Mouse (Mus musculus) kidney, embryonic 16.5 days (tissue): ENCODE measurements around the gene Gpr107. TPM values are rescaled to one million over a fixed set of nuclear protein-coding genes. Genes with fewer than 3 reads are reported as not detected.
"Not testable (repeated sequence)": the region's sequence is repeated elsewhere in the genome, so short reads cannot be mapped to it uniquely, and the experiment has no call there.

Experiments used
- ATAC-seq: fragments of 200-750 bp; cut with Nextera tagmentation; 2 replicates; pipeline ENCODE4 v1.8.0; 2017; ENCODE audit warnings: moderate TSS enrichment; ENCODE audit not compliant: low FRiP score, low TSS enrichment
- H3K27ac ChIP-seq: fragments of 300-500 bp; sonication (generic); 2 replicates; pipeline ENCODE4 v1.5.1; 2014; ENCODE audit warnings: low read length
- H3K27me3 ChIP-seq: fragments of 300-500 bp; sonication (generic); 2 replicates; pipeline ENCODE4 v1.6.1; 2014; ENCODE audit warnings: low read length, control low read depth, mixed read lengths; ENCODE audit not compliant: insufficient read depth
- H3K36me3 ChIP-seq: fragments of 300-500 bp; sonication (generic); 2 replicates; pipeline ENCODE4 v1.6.1; 2014; ENCODE audit warnings: low read length, control low read depth, mixed read lengths; ENCODE audit not compliant: insufficient read depth
- H3K4me1 ChIP-seq: fragments of 300-500 bp; sonication (generic); 2 replicates; pipeline ENCODE4 v1.6.1; 2014; ENCODE audit warnings: low read length, control low read depth, mixed read lengths; ENCODE audit not compliant: insufficient read depth
- H3K4me2 ChIP-seq: fragments of 300-500 bp; sonication (generic); replicated peaks from 2 replicates; pipeline ENCODE4 v1.6.1; 2014; ENCODE audit warnings: low read depth, low read length
- H3K4me3 ChIP-seq: fragments of 300-500 bp; sonication (generic); 2 replicates; pipeline ENCODE4 v1.5.1; 2014; ENCODE audit warnings: mild to moderate bottlenecking, low read length
- H3K9ac ChIP-seq: fragments of 300-500 bp; sonication (generic); replicated peaks from 2 replicates; pipeline ENCODE4 v1.6.1; 2014; ENCODE audit warnings: low read length
- H3K9me3 ChIP-seq: fragments of 300-500 bp; sonication (generic); 2 replicates; pipeline ENCODE4 v1.6.1; 2016; ENCODE audit warnings: low read length, control low read depth
- WGBS: fragments of 180-500 bp; shearing (Covaris S2); extraction: QIAGEN DNeasy Blood & Tissue Kit; methylation state at CpG from one replicate; pipeline ENCODE4 v1.1.7; 2014; 5-methylcytosine and 5-hydroxymethylcytosine counted together
- polyA plus RNA-seq: library from polyadenylated mRNA; unstranded; fragments of >200 nt; fragmentation: Nextera tagmentation; extraction: Ambion mirVana; gene quantifications from 2 replicates; pipeline ENCODE4 v1.2.1, GENCODE M21; 2015

Gene Gpr107
- polyA plus RNA-seq, 1 experiment from 2014 or later = 38.3 TPM

DNA sequence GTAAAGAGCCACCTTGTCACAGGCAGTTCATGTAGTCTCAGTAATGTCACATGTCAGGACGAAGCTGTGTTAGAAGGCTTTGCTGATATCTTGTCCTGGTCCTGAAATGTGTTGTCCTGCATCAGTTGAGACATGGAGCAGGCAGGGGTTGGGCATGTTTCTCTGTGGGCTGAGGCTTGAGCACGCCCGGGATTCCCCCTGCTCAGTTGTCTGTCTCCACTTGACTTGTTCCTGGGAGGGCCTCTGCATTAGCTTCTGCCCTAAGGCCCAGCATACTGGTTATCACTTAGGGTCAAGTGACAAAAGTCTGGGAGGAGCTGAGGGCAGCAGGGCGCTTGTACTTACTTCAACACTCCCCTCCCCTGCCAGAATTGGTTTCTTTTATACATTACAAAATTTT is 13.4 kb downstream of the Gpr107 start:
- 35% methylated on average over 4 of the region's 4 CpGs for WGBS
- H3K4me3 ChIP-seq = 0 out of 2 replicates have a peak overlapping the region, but pooled peaks have one; percentile 1
- H3K27me3 ChIP-seq = no peaks in the 10 kb centered on the region
- peak overlapping the region; percentile 93 for H3K27ac ChIP-seq
- 0 out of 2 replicates have a peak overlapping the region, but pooled peaks have one; percentile 7 for H3K4me2 ChIP-seq
- peaks cover 28% of the 10 kb centered on the region for H3K36me3 ChIP-seq
- peaks cover 34% of the 10 kb centered on the region for H3K4me1 ChIP-seq
- H3K9me3 ChIP-seq = no peaks in the 10 kb centered on the region
- H3K9ac ChIP-seq = peak overlapping the region; percentile 32; the same call in 1 of the 2 replicates
- ATAC-seq = peak; percentile 24; the same call in 1 of the 2 replicates

DNA sequence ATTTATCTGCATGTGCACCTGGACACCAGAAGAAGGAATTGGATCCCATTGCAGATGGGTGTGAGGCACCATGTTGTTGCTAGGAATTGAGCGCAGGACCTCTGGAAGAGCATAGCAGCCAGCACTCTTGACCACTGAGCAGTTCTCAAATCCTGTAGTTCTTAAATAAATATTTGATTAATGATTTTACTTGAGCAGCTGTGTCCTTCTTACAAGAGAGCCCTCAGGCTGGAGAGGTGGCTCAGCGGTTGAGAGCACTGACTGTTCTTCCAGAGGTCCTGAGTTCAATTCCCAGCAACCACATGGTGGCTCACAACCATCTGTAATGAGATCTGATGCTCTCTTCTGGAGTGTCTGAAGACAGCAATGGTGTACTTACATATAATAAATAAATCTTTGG is 15.5 kb downstream of the Gpr107 start:
- Histone ChIP-seq H3K4me1 (peaks cover 34% of the 10 kb centered on the region), H3K36me3 (peaks cover 40% of the 10 kb centered on the region)
- ATAC-seq, H3K27ac ChIP-seq, H3K9ac ChIP-seq, H3K4me2 ChIP-seq, H3K27me3 ChIP-seq, H3K9me3 ChIP-seq, H3K4me3 ChIP-seq: not testable (repeated sequence)
- WGBS = 79% methylated on average over 2 of the region's 2 CpGs

DNA sequence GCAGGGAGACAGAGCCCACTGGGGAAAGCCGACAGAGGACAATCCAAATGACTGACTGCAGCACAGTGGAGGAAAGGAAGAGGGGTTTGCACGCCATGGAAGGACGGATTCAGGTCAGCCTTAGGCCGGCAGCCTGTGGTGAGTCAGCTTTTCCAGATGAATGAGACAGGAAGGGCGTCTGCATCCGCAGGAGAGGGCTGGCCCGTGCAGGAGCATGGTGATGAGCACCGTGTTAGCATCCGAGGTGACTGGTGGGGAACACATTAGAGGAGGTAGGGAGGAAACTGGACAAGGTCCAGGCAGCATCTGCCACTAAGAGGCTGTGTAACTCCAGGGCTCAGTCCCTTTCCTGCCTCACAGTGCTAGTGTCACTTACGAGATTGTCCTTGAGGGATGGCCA is 16.9 kb downstream of the Gpr107 start:
- 0 out of 2 replicates have a peak, but pooled peaks have one; percentile 36 for ATAC-seq
- peak overlapping the region; percentile 37; the same call in 1 of the 2 replicates for H3K27ac ChIP-seq
- peaks cover 20% of the 10 kb centered on the region for H3K4me1 ChIP-seq
- no peak overlapping the region for H3K9ac ChIP-seq
- WGBS = 69% methylated on average over 10 of the region's 10 CpGs
- H3K36me3 ChIP-seq = peaks cover 54% of the 10 kb centered on the region
- no peaks in the 10 kb centered on the region for H3K27me3 ChIP-seq
- H3K4me3 ChIP-seq = no peak overlapping the region
- no peaks in the 10 kb centered on the region for H3K9me3 ChIP-seq
- H3K4me2 ChIP-seq = no peak overlapping the region

DNA sequence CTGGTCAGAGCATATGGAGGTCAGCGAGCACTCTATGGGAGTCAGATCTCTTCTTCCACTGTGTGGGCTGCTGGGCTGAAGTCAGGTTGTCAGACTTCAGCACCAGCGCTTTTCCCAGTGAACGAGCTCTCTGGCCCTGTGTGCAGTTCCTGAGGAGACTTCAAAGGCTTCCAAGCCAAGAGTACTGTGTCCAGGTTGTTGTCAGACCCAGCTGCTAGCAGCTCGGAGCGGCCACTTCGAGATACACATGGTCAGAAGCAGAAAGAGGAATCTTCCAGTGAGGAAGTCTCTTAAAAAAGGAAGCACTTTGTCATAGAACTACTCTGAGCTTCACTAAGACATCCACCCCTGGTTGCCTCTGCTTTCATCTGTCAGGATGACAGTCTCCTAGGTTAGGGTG is 18.0 kb downstream of the Gpr107 start:
- Histone ChIP-seq H3K4me2 (no peak overlapping the region), H3K27ac (0 out of 2 replicates have a peak overlapping the region, but pooled peaks have one; percentile 15), H3K36me3 (peaks cover 61% of the 10 kb centered on the region), H3K9ac (no peak overlapping the region), H3K9me3 (no peaks in the 10 kb centered on the region), H3K27me3 (no peaks in the 10 kb centered on the region), H3K4me1 (peaks cover 9% of the 10 kb centered on the region), H3K4me3 (no peak overlapping the region)
- ATAC-seq = no peak
- WGBS = 87% methylated on average over 6 of the region's 6 CpGs

DNA sequence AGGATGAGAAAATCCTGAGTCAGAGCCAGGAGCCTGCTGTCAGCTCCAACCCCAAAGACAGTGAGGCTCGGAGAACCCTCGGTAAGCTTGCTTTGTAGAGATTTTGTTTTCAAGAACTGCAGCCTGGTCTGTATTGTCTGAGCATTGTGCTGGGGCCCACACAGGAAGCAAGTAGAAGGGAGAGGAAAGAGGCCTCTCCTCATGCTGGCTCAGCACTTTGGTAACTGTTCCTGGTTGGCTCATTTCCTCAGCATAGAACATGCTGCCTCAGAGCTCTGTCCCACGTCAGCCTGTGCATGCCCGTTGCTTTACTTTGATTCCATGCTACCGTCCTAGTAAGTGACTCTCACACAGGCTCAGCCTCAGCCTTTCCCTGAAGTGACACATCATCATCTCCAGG is 19.9 kb downstream of the Gpr107 start:
- Histone ChIP-seq H3K4me1 (no peaks in the 10 kb centered on the region), H3K27me3 (no peaks in the 10 kb centered on the region), H3K4me2 (no peak overlapping the region), H3K27ac (peak overlapping the region; percentile 78), H3K9ac (no peak overlapping the region), H3K36me3 (peaks cover 76% of the 10 kb centered on the region), H3K4me3 (no peak overlapping the region), H3K9me3 (no peaks in the 10 kb centered on the region)
- peak; percentile 52 for ATAC-seq
- WGBS = 72% methylated on average over 5 of the region's 5 CpGs

DNA sequence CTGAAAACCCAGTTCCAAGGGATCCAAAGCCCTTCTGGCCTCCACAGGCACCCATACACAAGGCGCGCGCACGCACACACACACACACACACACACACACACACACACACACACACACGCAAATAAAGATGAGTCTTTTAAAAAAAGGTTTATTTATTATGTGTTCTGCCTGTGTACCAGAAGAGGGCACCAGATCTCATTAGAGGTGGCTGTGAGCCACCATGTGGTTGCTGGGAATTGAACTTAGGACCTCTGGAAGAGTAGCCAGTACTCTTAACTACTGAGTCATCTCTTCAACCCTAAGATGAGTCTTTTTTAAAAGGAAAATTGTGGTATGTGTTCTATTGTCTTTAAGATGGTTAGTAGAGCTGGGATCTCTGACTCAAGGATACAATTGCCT is 20.4 kb downstream of the Gpr107 start:
- H3K36me3 ChIP-seq = peaks cover 78% of the 10 kb centered on the region
- WGBS = 87% methylated on average over 5 of the region's 5 CpGs
- no peaks in the 10 kb centered on the region for H3K27me3 ChIP-seq
- H3K27ac ChIP-seq = peak overlapping the region; percentile 78; the same call in 1 of the 2 replicates
- H3K4me2 ChIP-seq = no peak overlapping the region
- no peak overlapping the region for H3K4me3 ChIP-seq
- H3K9me3 ChIP-seq = no peaks in the 10 kb centered on the region
- no peaks in the 10 kb centered on the region for H3K4me1 ChIP-seq
- no peak for ATAC-seq
- H3K9ac ChIP-seq = no peak overlapping the region

DNA sequence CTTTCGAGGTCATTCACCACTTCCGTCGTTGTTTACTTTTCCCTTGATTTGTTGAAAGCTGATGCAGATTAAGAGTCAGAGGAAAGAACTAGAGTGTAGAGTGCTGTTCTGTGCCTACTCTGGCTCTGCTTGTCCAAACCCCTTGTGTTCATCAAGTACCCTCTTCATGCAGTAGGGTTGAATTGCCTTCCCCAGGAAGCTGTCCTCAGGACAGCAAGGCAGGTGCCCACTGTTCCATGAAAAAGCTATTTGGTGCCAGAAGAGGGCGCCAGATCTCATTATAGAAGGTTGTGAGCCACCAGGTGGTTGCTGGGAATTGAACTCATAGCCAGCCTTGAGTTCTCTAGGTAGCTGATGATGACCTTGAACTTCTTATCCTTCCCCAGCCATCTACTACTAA is 21.2 kb downstream of the Gpr107 start:
- H3K36me3 ChIP-seq = peaks cover 85% of the 10 kb centered on the region
- no peaks in the 10 kb centered on the region for H3K9me3 ChIP-seq
- H3K4me2 ChIP-seq = no peak overlapping the region
- H3K27me3 ChIP-seq = no peaks in the 10 kb centered on the region
- ATAC-seq = no peak
- no peaks in the 10 kb centered on the region for H3K4me1 ChIP-seq
- WGBS = 75% methylated on average over 4 of the region's 4 CpGs
- H3K4me3 ChIP-seq = no peak overlapping the region
- H3K27ac ChIP-seq = no peak overlapping the region
- no peak overlapping the region for H3K9ac ChIP-seq

DNA sequence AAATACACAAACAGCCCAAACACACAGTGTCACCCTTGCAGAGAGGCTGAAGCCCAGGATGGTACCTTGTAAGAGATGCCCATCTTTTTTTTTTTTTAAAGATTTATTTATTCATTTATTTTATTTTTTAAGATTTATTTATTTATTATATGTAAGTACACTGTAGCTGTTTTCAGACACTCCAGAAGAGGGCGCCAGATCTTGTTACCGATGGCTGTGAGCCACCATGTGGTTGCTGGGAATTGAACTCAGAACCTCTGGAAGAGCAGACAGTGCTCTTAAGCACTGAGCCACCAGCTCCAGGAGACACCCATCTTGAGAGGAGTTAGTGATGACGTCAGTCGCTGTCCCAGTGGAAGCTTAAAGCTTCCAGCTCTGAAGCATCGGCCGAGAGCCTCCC is 26.5 kb downstream of the Gpr107 start:
- H3K4me1 ChIP-seq, ATAC-seq, H3K4me2 ChIP-seq, H3K27ac ChIP-seq, H3K4me3 ChIP-seq, H3K27me3 ChIP-seq, H3K9ac ChIP-seq, H3K9me3 ChIP-seq: not testable (repeated sequence)
- peaks cover 66% of the 10 kb centered on the region for H3K36me3 ChIP-seq
- WGBS = 86% methylated on average over 6 of the region's 6 CpGs

DNA sequence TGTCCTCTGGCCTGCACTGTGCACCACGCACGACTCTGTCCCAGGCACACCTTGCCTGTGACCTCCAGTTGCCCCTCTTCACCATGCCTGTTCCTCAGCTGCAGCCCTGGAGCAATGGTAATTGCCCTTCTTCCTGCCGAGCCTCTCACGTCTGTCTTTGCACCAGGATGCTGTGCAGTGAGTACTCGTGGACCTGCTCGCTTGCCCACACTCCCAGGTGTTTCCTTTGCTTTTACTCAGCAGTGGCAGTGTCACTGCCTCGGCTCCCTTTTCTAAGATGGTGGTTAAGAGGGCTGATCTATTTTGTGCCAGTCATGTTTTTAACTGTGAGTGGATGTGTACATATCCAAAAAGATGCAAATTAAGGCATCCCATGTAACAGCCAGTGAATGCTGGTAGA is 27.4 kb downstream of the Gpr107 start:
- Histone ChIP-seq H3K4me3 (no peak overlapping the region), H3K4me2 (no peak overlapping the region), H3K4me1 (0 out of 2 replicates have a peak, but pooled peaks cover 2% of the 10 kb centered on the region), H3K27me3 (no peaks in the 10 kb centered on the region), H3K27ac (no peak overlapping the region), H3K36me3 (peaks cover 63% of the 10 kb centered on the region), H3K9ac (no peak overlapping the region), H3K9me3 (no peaks in the 10 kb centered on the region)
- ATAC-seq = no peak
- WGBS = 72% methylated on average over 7 of the region's 7 CpGs

DNA sequence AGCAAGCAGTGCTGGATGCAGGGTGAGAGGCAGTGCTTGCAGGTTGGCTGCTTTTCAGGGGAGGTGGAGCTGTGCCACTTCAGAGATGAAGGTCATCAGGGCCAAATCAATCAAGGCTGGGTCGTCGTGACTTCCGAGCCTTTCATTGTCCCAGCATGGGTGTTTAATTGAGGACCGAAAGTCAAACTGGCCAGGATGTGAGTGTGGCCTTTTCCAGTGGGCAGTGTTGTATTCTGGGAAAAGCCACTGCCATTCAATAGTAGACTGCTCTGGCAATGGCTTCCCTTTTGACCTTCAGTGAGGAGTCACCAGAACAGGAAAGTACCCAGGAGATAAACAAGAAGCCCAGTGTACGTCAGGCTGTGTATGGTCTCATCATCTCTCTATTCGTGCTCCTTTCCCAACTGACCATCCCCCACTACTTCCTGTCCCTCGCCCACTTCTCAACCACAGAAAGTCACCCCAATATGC is 28.0 kb downstream of the Gpr107 start:
- Histone ChIP-seq H3K4me1 (0 out of 2 replicates have a peak, but pooled peaks cover 2% of the 10 kb centered on the region), H3K36me3 (peaks cover 63% of the 10 kb centered on the region), H3K27ac (no peak overlapping the region), H3K4me2 (no peak overlapping the region), H3K4me3 (no peak overlapping the region), H3K9me3 (no peaks in the 10 kb centered on the region), H3K9ac (no peak overlapping the region), H3K27me3 (no peaks in the 10 kb centered on the region)
- 54% methylated on average over 7 of the region's 7 CpGs for WGBS
- no peak for ATAC-seq
